Mouse (Mus musculus) stomach, embryonic 14.5 days (tissue): ENCODE measurements around the gene Ccdc184. TPM values are rescaled to one million over a fixed set of nuclear protein-coding genes. Genes with fewer than 3 reads are reported as not detected.

Experiments used
- ATAC-seq: fragments of 200-750 bp; cut with Nextera tagmentation; 2 replicates; pipeline ENCODE4 v1.8.0; 2017; ENCODE audit warnings: low read depth, moderate TSS enrichment; ENCODE audit not compliant: insufficient number of reproducible peaks, insufficient read depth, low FRiP score
- H3K27ac ChIP-seq: fragments of 300-500 bp; sonication (generic); 2 replicates; pipeline ENCODE4 v1.5.1; 2014; ENCODE audit warnings: mild to moderate bottlenecking, low read length, moderate library complexity, mixed read lengths
- H3K27me3 ChIP-seq: fragments of 300-500 bp; sonication (generic); 2 replicates; pipeline ENCODE4 v1.6.1; 2014; ENCODE audit warnings: low read length, control low read depth, mixed read lengths; ENCODE audit not compliant: control insufficient read depth, insufficient read depth
- H3K36me3 ChIP-seq: fragments of 300-500 bp; sonication (generic); 2 replicates; pipeline ENCODE4 v1.6.1; 2014; ENCODE audit warnings: mild to moderate bottlenecking, control low read depth, low read length, moderate library complexity, mixed read lengths; ENCODE audit not compliant: control insufficient read depth, insufficient read depth
- H3K4me1 ChIP-seq: fragments of 300-500 bp; sonication (generic); 2 replicates; pipeline ENCODE4 v1.6.1; 2014; ENCODE audit warnings: low read length, control low read depth, mixed read lengths; ENCODE audit not compliant: control insufficient read depth, insufficient read depth
- H3K4me2 ChIP-seq: fragments of 300-500 bp; sonication (generic); replicated peaks from 2 replicates; pipeline ENCODE4 v1.6.1; 2014; ENCODE audit warnings: low read depth, low read length, control low read depth
- H3K4me3 ChIP-seq: fragments of 300-500 bp; sonication (generic); 2 replicates; pipeline ENCODE4 v1.5.1; 2014; ENCODE audit warnings: low read depth, low read length, control low read depth
- H3K9ac ChIP-seq: fragments of 300-500 bp; sonication (generic); replicated peaks from 2 replicates; pipeline ENCODE4 v1.6.1; 2014; ENCODE audit warnings: low read depth, mild to moderate bottlenecking, control low read depth, low read length, moderate library complexity, mixed read lengths
- H3K9me3 ChIP-seq: fragments of 300-500 bp; sonication (generic); 2 replicates; pipeline ENCODE4 v1.6.1; 2016; ENCODE audit warnings: low read depth, low read length, control low read depth; ENCODE audit not compliant: control insufficient read depth
- WGBS: fragments of 180-500 bp; shearing (Covaris S2); extraction: QIAGEN DNeasy Blood & Tissue Kit; methylation state at CpG from one replicate; pipeline ENCODE4 v1.1.7; 2014; 5-methylcytosine and 5-hydroxymethylcytosine counted together
- polyA plus RNA-seq: library from polyadenylated mRNA; unstranded; fragments of >200 nt; fragmentation: Nextera tagmentation; extraction: Ambion mirVana; gene quantifications from 2 replicates; pipeline ENCODE4 v1.2.1, GENCODE M21; 2014

The Ccdc184 gene
- polyA plus RNA-seq, 1 experiment from 2014 or later: 2.4 TPM

GRCm38 (mm10) chr15:98173821-98174220, 6.9 kb downstream of the Ccdc184 start:
- no peaks in the 10 kb centered on the region for H3K9me3 ChIP-seq
- no peaks in the 10 kb centered on the region for H3K36me3 ChIP-seq
- 39% methylated on average over 8 of the region's 8 CpGs for WGBS
- H3K4me1 ChIP-seq: no peaks in the 10 kb centered on the region
- no peak overlapping the region for H3K4me3 ChIP-seq
- H3K9ac ChIP-seq: no peak overlapping the region
- ATAC-seq: no peak
- no peak overlapping the region for H3K27ac ChIP-seq
- H3K4me2 ChIP-seq: no peak overlapping the region
- H3K27me3 ChIP-seq: peaks cover 18% of the 10 kb centered on the region

GRCm38 (mm10) chr15:98177320-98177719, 10.4 kb downstream of the Ccdc184 start:
- Histone ChIP-seq H3K4me2 (no peak overlapping the region), H3K27ac (no peak overlapping the region), H3K4me1 (no peaks in the 10 kb centered on the region), H3K9me3 (no peaks in the 10 kb centered on the region), H3K36me3 (no peaks in the 10 kb centered on the region), H3K27me3 (peaks cover 3% of the 10 kb centered on the region; the same call in 1 of the 2 replicates), H3K9ac (no peak overlapping the region), H3K4me3 (no peak overlapping the region)
- 69% methylated on average over 3 of the region's 3 CpGs for WGBS
- ATAC-seq: no peak

- Histone ChIP-seq H3K9ac (no peak overlapping the region), H3K4me3 (peak overlapping the region; percentile 40), H3K4me2 (peak overlapping the region; percentile 42), H3K27me3 (no peaks in the 10 kb centered on the region), H3K4me1 (no peaks in the 10 kb centered on the region), H3K9me3 (no peaks in the 10 kb centered on the region), H3K36me3 (no peaks in the 10 kb centered on the region), H3K27ac (no peak overlapping the region)
- ATAC-seq: no peak
- 7% methylated on average over 26 of the region's 26 CpGs for WGBS
These were observed 13.7 kb downstream of the Ccdc184 start for GRCm38 (mm10) chr15:98180567-98181131.

- peak overlapping the region; percentile 42 for H3K4me2 ChIP-seq
- H3K4me1 ChIP-seq: no peaks in the 10 kb centered on the region
- no peaks in the 10 kb centered on the region for H3K36me3 ChIP-seq
- H3K27me3 ChIP-seq: no peaks in the 10 kb centered on the region
- no peak overlapping the region for H3K9ac ChIP-seq
- WGBS: under 1% methylated on average over 30 of the region's 30 CpGs
- peak; percentile 97 for ATAC-seq
- H3K4me3 ChIP-seq: peak overlapping the region; percentile 40
- no peak overlapping the region for H3K27ac ChIP-seq
- no peaks in the 10 kb centered on the region for H3K9me3 ChIP-seq
These were observed 14.3 kb downstream of the Ccdc184 start for GRCm38 (mm10) chr15:98181132-98181711.

GRCm38 (mm10) chr15:98181856-98182570, 15.1 kb downstream of the Ccdc184 start:
- Histone ChIP-seq H3K9ac (no peak overlapping the region), H3K27me3 (no peaks in the 10 kb centered on the region), H3K27ac (no peak overlapping the region), H3K4me1 (no peaks in the 10 kb centered on the region), H3K9me3 (no peaks in the 10 kb centered on the region), H3K4me2 (no peak overlapping the region), H3K36me3 (no peaks in the 10 kb centered on the region), H3K4me3 (no peak overlapping the region)
- no peak for ATAC-seq
- 68% methylated on average over 12 of the region's 12 CpGs for WGBS

- H3K4me2 ChIP-seq: no peak overlapping the region
- H3K36me3 ChIP-seq: no peaks in the 10 kb centered on the region
- H3K9me3 ChIP-seq: no peaks in the 10 kb centered on the region
- ATAC-seq: no peak
- no peak overlapping the region for H3K9ac ChIP-seq
- H3K27me3 ChIP-seq: no peaks in the 10 kb centered on the region
- no peaks in the 10 kb centered on the region for H3K4me1 ChIP-seq
- H3K27ac ChIP-seq: no peak overlapping the region
- 61% methylated on average over 4 of the region's 4 CpGs for WGBS
- H3K4me3 ChIP-seq: no peak overlapping the region
These were observed 17.5 kb downstream of the Ccdc184 start for GRCm38 (mm10) chr15:98184456-98184855.

- H3K4me2 ChIP-seq: no peak within 1 kb of the TSS
- H3K36me3 ChIP-seq: no peaks in the 10 kb centered on the region
- no peak within 1 kb of the TSS for H3K27ac ChIP-seq
- no peak within 1 kb of the TSS for H3K4me3 ChIP-seq
- 66% methylated on average over 3 of the region's 3 CpGs for WGBS
- no peak for ATAC-seq
- H3K4me1 ChIP-seq: no peaks in the 10 kb centered on the region
- H3K9ac ChIP-seq: no peak within 1 kb of the TSS
- H3K9me3 ChIP-seq: no peaks in the 10 kb centered on the region
- H3K27me3 ChIP-seq: no peaks in the 10 kb centered on the region
These were observed 28.5 kb downstream of the Ccdc184 start, which contains the start of gene Olfr288 for GRCm38 (mm10) chr15:98195442-98195841. Gene Olfr288, minus strand, starts transcription at chr15:98195542.

GRCm38 (mm10) chr15:98209676-98210075, 42.7 kb downstream of the Ccdc184 start:
- Histone ChIP-seq H3K9ac (no peak overlapping the region), H3K27ac (no peak overlapping the region), H3K4me3 (no peak overlapping the region), H3K4me1 (no peaks in the 10 kb centered on the region), H3K9me3 (no peaks in the 10 kb centered on the region), H3K4me2 (no peak overlapping the region), H3K27me3 (no peaks in the 10 kb centered on the region), H3K36me3 (no peaks in the 10 kb centered on the region)
- ATAC-seq: no peak
- WGBS: 75% methylated on average over 7 of the region's 7 CpGs
